Mouse (Mus musculus) brain, embryonic 14.5 days (tissue): ENCODE measurements at regions not wholly inside any gene's neighbourhood (a gene's known extent, or its start where the extent isn't known, plus 50 kb on each side); places are given as distances from the start of the nearest gene placed in this dataset.

Experiments used
- CTCF ChIP-seq: fragments of 200-500 bp; IDR thresholded peaks from 2 replicates; pipeline ENCODE4 v1.5.1; 2012; ENCODE audit warnings: inconsistent platforms, mild to moderate bottlenecking, moderate library complexity, borderline replicate concordance; ENCODE audit not compliant: insufficient read depth, insufficient read length; ENCODE audit errors: extremely low read depth
- POLR2A ChIP-seq: fragments of 200-500 bp; IDR thresholded peaks from 2 replicates; pipeline ENCODE4 v1.6.1; 2012; ENCODE audit warnings: mild to moderate bottlenecking, inconsistent platforms, borderline replicate concordance; ENCODE audit not compliant: poor library complexity, insufficient read depth, insufficient read length, severe bottlenecking; ENCODE audit errors: extremely low read depth

DNA sequence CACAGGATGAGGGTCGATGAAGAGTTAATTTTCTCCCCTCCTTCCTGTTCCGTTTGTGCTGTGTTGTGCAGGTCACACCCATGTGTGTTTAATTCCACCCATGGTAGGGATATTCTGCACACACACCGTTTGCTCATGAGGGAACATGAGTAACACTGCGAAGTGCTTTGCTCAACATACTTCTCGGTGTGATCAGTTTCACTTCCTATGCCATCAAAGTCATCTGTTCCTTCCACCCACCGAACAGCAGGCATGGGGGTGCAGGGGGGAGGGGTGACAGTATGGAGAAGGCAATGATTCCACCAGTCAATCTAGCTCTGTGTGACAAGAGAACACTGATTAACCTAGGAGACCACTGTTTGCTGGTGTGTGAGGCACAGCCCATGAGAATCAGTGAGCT lies 104.7 kb downstream of the Foxb1 start:
- TF ChIP-seq CTCF (no peak), POLR2A (no peak)
